Mouse (Mus musculus): ENCODE measurements at regions not wholly inside any gene's neighbourhood (a gene's known extent, or its start where the extent isn't known, plus 50 kb on each side); places are given as distances from the start of the nearest gene placed in this dataset.
A peak's percentile ranks its signal among the peaks of the same experiment; 100 is the strongest.

GRCm38 (mm10) chr2:160209589-160210264 is 124.2 kb downstream of the Gm826 start:
- DNase-seq (ENCODE audit: extremely low spot score in 1 of 2, low spot score in 2 of 2) = no peak
- intact Hi-C loops (cut with DNase I) = no loop called here

GRCm38 (mm10) chr2:160208295-160208694 is 125.7 kb downstream of the Gm826 start:
- intact Hi-C loops (cut with DNase I) = no loop called here
- no peak for DNase-seq (ENCODE audit: extremely low spot score in 1 of 2, low spot score in 2 of 2)

GRCm38 (mm10) chr2:160207226-160207625 is 126.7 kb downstream of the Gm826 start:
- intact Hi-C loops (cut with DNase I) = no loop called here
- peak in 1 of 2 experiments; percentile 11 for DNase-seq (ENCODE audit: extremely low spot score in 1 of 2, low spot score in 2 of 2)

GRCm38 (mm10) chr2:160192661-160193060 is 141.3 kb downstream of the Gm826 start:
- DNase-seq (ENCODE audit: extremely low spot score in 1 of 2, low spot score in 2 of 2) = no peak
- intact Hi-C loops (cut with DNase I) = no loop called here

- intact Hi-C loops (cut with DNase I) = no loop called here
- no peak for DNase-seq (ENCODE audit: extremely low spot score in 1 of 2, low spot score in 2 of 2)
Observed at GRCm38 (mm10) chr2:160186106-160186505, 147.9 kb downstream of the Gm826 start.

GRCm38 (mm10) chr2:160170975-160171515 is 162.9 kb downstream of the Gm826 start:
- intact Hi-C loops (cut with DNase I) = no loop called here
- no peak for DNase-seq (ENCODE audit: extremely low spot score in 1 of 2, low spot score in 2 of 2)

GRCm38 (mm10) chr2:160158599-160159261 is 175.2 kb downstream of the Gm826 start:
- intact Hi-C loops (cut with DNase I) = no loop called here
- DNase-seq (ENCODE audit: extremely low spot score in 1 of 2, low spot score in 2 of 2) = no peak

GRCm38 (mm10) chr2:160153781-160154180 is 180.2 kb downstream of the Gm826 start:
- intact Hi-C loops (cut with DNase I) = no loop called here
- no peak for DNase-seq (ENCODE audit: extremely low spot score in 1 of 2, low spot score in 2 of 2)

GRCm38 (mm10) chr2:160152101-160152500 is 181.9 kb downstream of the Gm826 start:
- peak in 1 of 2 experiments; percentile 7 for DNase-seq (ENCODE audit: extremely low spot score in 1 of 2, low spot score in 2 of 2)

GRCm38 (mm10) chr2:160148936-160149335 is 185.0 kb downstream of the Gm826 start:
- no peak for DNase-seq (ENCODE audit: extremely low spot score in 1 of 2, low spot score in 2 of 2)
- intact Hi-C loops (cut with DNase I) = no loop called here

More at GRCm38 (mm10) chr2:160152101-160152500, 181.9 kb downstream of the Gm826 start:
- intact Hi-C loops (cut with DNase I) = no loop called here

GRCm38 (mm10) chr2:160148516-160148915 is 185.4 kb downstream of the Gm826 start:
- peak in 1 of 2 experiments; percentile 20 for DNase-seq (ENCODE audit: extremely low spot score in 1 of 2, low spot score in 2 of 2)
- intact Hi-C loops (cut with DNase I) = no loop called here

- no peak for DNase-seq (ENCODE audit: extremely low spot score in 1 of 2, low spot score in 2 of 2)
- intact Hi-C loops (cut with DNase I) = no loop called here
Observed at GRCm38 (mm10) chr2:160148031-160148430, 185.9 kb downstream of the Gm826 start.

- DNase-seq (ENCODE audit: extremely low spot score in 1 of 2, low spot score in 2 of 2) = no peak
Observed at GRCm38 (mm10) chr2:160140166-160140740, 193.7 kb downstream of the Gm826 start.

GRCm38 (mm10) chr2:160138091-160138490 is 195.9 kb downstream of the Gm826 start:
- DNase-seq (ENCODE audit: extremely low spot score in 1 of 2, low spot score in 2 of 2) = no peak
- intact Hi-C loops (cut with DNase I) = no loop called here

More at GRCm38 (mm10) chr2:160140166-160140740, 193.7 kb downstream of the Gm826 start:
- intact Hi-C loops (cut with DNase I) = no loop called here

GRCm38 (mm10) chr2:160131797-160132196 is 202.2 kb downstream of the Gm826 start:
- DNase-seq (ENCODE audit: extremely low spot score in 1 of 2, low spot score in 2 of 2) = no peak
- intact Hi-C loops (cut with DNase I) = no loop called here

- intact Hi-C loops (cut with DNase I) = no loop called here
Observed at GRCm38 (mm10) chr2:160131386-160131785, 202.6 kb downstream of the Gm826 start.

GRCm38 (mm10) chr2:160117148-160117547 is 216.8 kb downstream of the Gm826 start:
- intact Hi-C loops (cut with DNase I) = no loop called here

More at GRCm38 (mm10) chr2:160131386-160131785, 202.6 kb downstream of the Gm826 start:
- DNase-seq (ENCODE audit: extremely low spot score in 1 of 2, low spot score in 2 of 2) = no peak

GRCm38 (mm10) chr2:160111176-160111692 is 222.7 kb downstream of the Gm826 start:
- no peak for DNase-seq (ENCODE audit: extremely low spot score in 1 of 2, low spot score in 2 of 2)
- intact Hi-C loops (cut with DNase I) = no loop called here

More at GRCm38 (mm10) chr2:160117148-160117547, 216.8 kb downstream of the Gm826 start:
- DNase-seq (ENCODE audit: extremely low spot score in 1 of 2, low spot score in 2 of 2) = no peak

GRCm38 (mm10) chr2:160093078-160093477 is 240.9 kb downstream of the Gm826 start:
- DNase-seq (ENCODE audit: extremely low spot score in 1 of 2, low spot score in 2 of 2) = no peak
- intact Hi-C loops (cut with DNase I) = no loop called here
